Mouse (Mus musculus) heart, embryonic 11.5 days (tissue): ENCODE data around the gene Lmo7. TPM values are rescaled to one million over a fixed set of nuclear protein-coding genes. Genes with fewer than 3 reads are reported as not detected.

Source experiments
- ATAC-seq: fragments of 200-750 bp; cut with Nextera tagmentation; replicated peaks from 2 replicates; pipeline ENCODE4 v1.8.0; 2017; ENCODE audit warnings: moderate library complexity; ENCODE audit not compliant: insufficient number of reproducible peaks, low FRiP score, low TSS enrichment
- H3K27ac ChIP-seq: fragments of 300-500 bp; sonication (generic); 2 replicates; pipeline ENCODE4 v1.5.1; 2014; ENCODE audit warnings: mild to moderate bottlenecking, low read depth, low read length
- H3K27me3 ChIP-seq: fragments of 300-500 bp; sonication (generic); 2 replicates; pipeline ENCODE4 v1.6.1; 2014; ENCODE audit warnings: mild to moderate bottlenecking, low read length, mixed read lengths; ENCODE audit not compliant: control insufficient read depth, insufficient read depth
- H3K36me3 ChIP-seq: fragments of 300-500 bp; sonication (generic); 2 replicates; pipeline ENCODE4 v1.6.1; 2014; ENCODE audit warnings: mild to moderate bottlenecking, low read length, moderate library complexity, mixed read lengths; ENCODE audit not compliant: control insufficient read depth, insufficient read depth
- H3K4me1 ChIP-seq: fragments of 300-500 bp; sonication (generic); 2 replicates; pipeline ENCODE4 v1.6.1; 2014; ENCODE audit warnings: low read length; ENCODE audit not compliant: control insufficient read depth, insufficient read depth
- H3K4me2 ChIP-seq: fragments of 300-500 bp; sonication (generic); 2 replicates; pipeline ENCODE4 v1.6.1; 2014; ENCODE audit warnings: mild to moderate bottlenecking, moderate library complexity
- H3K4me3 ChIP-seq: fragments of 300-500 bp; sonication (generic); 2 replicates; pipeline ENCODE4 v1.5.1; 2014; ENCODE audit warnings: low read depth, low read length
- H3K9ac ChIP-seq: fragments of 300-500 bp; sonication (generic); 2 replicates; pipeline ENCODE4 v1.6.1; 2014; ENCODE audit warnings: mild to moderate bottlenecking, low read depth, low read length, moderate library complexity
- H3K9me3 ChIP-seq: fragments of 300-500 bp; sonication (generic); replicated peaks from 2 replicates; pipeline ENCODE4 v1.6.1; 2016; ENCODE audit warnings: low read length; ENCODE audit not compliant: control insufficient read depth
- WGBS: fragments of 180-500 bp; shearing (Covaris S2); extraction: QIAGEN DNeasy Blood & Tissue Kit; methylation state at CpG from one replicate; pipeline ENCODE4 v1.1.7; 2014; ENCODE audit not compliant: insufficient replicate concordance; 5-methylcytosine and 5-hydroxymethylcytosine counted together
- polyA plus RNA-seq: library from polyadenylated mRNA; unstranded; fragments of >200 nt; fragmentation: Nextera tagmentation; extraction: Ambion mirVana; gene quantifications from 2 replicates; pipeline ENCODE4 v1.2.1, GENCODE M21; 2014

Gene Lmo7
- polyA plus RNA-seq, 1 experiment from 2014 or later = 126 TPM

DNA sequence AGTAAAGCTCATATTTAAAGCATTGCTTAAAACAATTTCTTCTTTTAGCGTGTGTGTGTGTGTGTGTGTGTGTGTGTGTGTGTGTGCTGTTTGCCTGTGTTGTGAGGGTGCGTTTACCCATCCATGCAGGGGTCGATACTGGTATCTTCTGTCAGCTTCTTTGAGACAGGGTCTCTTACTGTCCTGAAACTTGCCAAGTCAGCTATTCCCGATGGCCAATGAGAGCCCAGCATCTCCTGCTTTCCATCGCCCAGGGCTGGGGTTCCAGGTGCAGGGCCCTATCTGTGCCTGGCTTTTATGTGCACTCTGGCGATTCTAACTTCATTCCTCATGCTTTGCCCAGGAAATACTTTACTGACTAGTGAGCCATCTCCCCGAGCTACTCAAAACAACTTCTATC, 114.7 kb downstream of the Lmo7 start:
- H3K4me2 ChIP-seq = no peak overlapping the region
- no peaks in the 10 kb centered on the region for H3K27me3 ChIP-seq
- 59% methylated on average over 7 of the region's 7 CpGs for WGBS
- H3K36me3 ChIP-seq = no peaks in the 10 kb centered on the region
- no peak for ATAC-seq
- no peak overlapping the region for H3K27ac ChIP-seq
- no peak overlapping the region for H3K9ac ChIP-seq
- H3K4me1 ChIP-seq = peaks cover 25% of the 10 kb centered on the region
- H3K4me3 ChIP-seq = no peak overlapping the region
- no peaks in the 10 kb centered on the region for H3K9me3 ChIP-seq

DNA sequence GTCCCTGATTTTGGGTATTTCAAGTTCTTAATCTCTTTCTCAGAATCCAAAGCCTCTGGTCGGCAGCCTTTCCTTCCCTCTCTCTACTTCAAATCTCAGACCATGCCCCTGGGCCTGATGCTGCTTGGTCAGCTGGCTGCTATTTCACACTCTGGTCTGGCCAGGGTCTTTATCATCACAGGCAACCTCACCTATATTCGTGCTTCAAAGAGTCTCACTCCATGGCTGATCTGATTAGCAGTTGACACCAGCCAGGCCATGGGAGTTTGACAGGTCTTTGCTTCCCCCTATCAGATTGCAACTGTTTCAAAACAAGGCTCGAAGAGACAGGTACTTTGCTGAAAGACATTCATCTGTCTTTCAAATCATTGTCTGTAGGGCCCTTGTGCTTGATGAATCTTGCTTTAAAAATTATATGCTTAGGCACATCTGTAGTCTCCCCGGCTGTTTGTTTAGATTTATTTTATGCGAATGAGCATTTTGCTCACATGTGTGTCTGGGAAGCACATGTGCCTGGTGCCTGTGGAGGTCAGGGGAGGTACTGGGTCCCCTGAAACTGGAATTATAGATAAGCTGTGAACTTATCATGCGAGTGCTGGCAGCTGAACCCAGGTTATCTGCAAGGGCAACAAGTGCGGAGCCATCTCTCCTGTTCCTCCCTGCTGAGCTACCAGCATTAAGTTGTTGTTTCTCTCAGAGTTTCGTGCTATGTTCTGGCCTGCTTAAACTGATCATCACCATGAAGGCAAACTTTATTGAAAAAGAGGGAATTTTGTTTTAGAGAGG, 116.5 kb downstream of the Lmo7 start:
- no peak for ATAC-seq
- Histone ChIP-seq H3K27me3 (no peaks in the 10 kb centered on the region), H3K4me2 (0 out of 2 replicates have a peak overlapping the region, but pooled peaks have one; percentile 1), H3K4me3 (no peak overlapping the region), H3K9ac (no peak overlapping the region), H3K4me1 (peaks cover 25% of the 10 kb centered on the region), H3K36me3 (no peaks in the 10 kb centered on the region), H3K9me3 (0 out of 2 replicates have a peak, but pooled peaks cover under 1% of the 10 kb centered on the region), H3K27ac (peak overlapping the region; percentile 70)
- 27% methylated on average over 8 of the region's 8 CpGs for WGBS

DNA sequence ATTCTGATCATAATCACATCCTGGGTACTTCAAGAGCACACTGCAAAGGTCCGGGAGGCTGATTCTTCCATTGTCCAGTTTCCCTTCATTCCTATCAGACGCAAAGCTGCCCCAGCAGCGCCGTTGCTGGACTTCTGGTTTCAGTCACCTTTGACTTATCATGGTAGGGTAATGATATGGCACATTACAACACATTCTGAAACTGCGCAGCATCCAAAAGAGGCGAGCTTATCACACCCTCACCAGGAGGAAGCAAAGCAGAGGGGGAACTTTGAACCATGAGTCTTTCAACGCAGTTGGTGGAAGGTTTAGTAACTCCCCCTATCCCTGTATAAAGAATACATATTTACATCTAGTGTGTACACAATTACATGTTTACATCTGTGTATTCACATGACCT, 117.8 kb downstream of the Lmo7 start:
- Histone ChIP-seq H3K27ac (no peak overlapping the region), H3K4me2 (no peak overlapping the region), H3K9ac (no peak overlapping the region), H3K36me3 (no peaks in the 10 kb centered on the region), H3K4me3 (no peak overlapping the region), H3K27me3 (no peaks in the 10 kb centered on the region), H3K4me1 (peaks cover 29% of the 10 kb centered on the region), H3K9me3 (0 out of 2 replicates have a peak, but pooled peaks cover 3% of the 10 kb centered on the region)
- no peak for ATAC-seq
- WGBS = 15% methylated on average over 7 of the region's 7 CpGs

DNA sequence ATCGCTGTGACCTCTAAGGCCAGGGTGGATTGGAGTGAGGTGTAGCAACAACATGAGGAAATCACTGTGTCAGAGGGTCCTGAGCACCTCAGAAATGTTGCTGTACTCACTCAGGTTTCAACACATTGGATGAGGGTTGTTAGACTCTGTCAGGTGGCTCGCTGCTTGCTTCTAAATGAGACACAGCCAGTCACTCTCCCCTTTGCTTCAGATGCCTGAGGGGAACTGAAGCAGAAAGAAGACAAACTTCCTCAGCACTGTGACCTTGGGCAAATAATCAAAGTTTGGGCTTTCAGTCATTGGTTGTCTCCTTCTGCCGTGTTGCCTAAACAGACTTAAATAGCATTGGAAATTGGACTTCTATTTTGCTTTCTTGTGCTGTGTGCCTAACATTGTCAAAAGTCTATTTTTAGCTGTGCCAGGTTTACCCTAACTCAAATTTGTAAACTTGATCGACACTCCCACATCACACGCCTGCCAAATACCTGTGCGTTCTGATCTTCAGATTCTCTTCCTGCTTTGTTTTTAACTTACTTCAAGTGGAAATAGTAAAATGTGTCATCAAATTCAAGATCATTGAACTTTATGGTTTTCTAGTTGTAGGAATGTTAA, 122.9 kb downstream of the Lmo7 start:
- 0 out of 2 replicates have a peak, but pooled peaks cover 3% of the 10 kb centered on the region for H3K9me3 ChIP-seq
- H3K27me3 ChIP-seq = no peaks in the 10 kb centered on the region
- H3K4me1 ChIP-seq = peaks cover 14% of the 10 kb centered on the region
- H3K27ac ChIP-seq = peak overlapping the region; percentile 57; the same call in 1 of the 2 replicates
- whole genome bisulfite sequencing = 65% methylated on average over 6 of the region's 6 CpGs
- no peaks in the 10 kb centered on the region for H3K36me3 ChIP-seq
- H3K4me3 ChIP-seq = no peak overlapping the region
- no peak overlapping the region for H3K9ac ChIP-seq
- ATAC-seq = no peak
- H3K4me2 ChIP-seq = no peak overlapping the region

DNA sequence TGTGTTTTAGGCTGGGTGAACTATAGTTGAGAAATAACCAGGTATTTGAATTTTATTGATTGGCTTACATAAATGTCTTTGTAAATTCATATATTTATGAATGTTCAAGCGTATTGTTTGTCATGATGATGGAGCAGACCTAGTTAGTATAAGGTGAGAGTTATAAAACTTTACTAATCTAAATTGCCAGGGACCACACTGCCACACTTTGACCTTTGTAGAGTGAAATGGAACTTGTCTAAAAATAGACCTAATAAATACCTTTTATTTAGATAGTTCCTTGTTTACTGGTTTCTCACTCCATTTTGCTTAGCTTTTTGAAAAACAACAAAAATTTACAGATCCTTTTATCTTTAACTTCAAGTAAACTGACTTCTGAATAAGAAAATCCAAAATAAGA, 123.5 kb downstream of the Lmo7 start:
- WGBS = 82% methylated on average over 1 of the region's 1 CpGs
- H3K4me3 ChIP-seq = no peak overlapping the region

DNA sequence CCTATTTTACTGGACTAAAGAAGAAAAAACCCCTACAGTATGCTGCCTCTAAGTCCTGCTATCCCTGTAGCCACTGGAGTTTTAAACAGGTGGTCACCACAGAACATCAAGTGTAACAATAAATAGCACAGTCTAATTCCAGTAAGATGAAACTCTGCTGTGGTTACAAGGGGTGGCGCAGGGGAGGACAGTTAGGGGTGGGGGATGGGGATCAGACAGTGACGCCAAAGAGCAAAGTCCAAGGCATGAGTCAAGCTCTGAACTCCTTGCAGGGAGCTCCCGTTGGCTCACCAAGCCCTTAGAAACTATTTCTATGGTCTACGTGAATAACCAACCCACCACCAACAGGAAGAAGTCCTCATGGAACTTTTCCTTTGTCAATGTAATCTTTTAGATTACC, 124.0 kb downstream of the Lmo7 start:
- Histone ChIP-seq H3K4me2 (no peak overlapping the region), H3K9ac (no peak overlapping the region), H3K4me3 (no peak overlapping the region), H3K9me3 (0 out of 2 replicates have a peak, but pooled peaks cover 3% of the 10 kb centered on the region), H3K27ac (no peak overlapping the region), H3K4me1 (peaks cover 10% of the 10 kb centered on the region), H3K36me3 (no peaks in the 10 kb centered on the region), H3K27me3 (no peaks in the 10 kb centered on the region)
- 32% methylated on average over 4 of the region's 4 CpGs for WGBS
- no peak for ATAC-seq

More for the DNA sequence above, 123.5 kb downstream of the Lmo7 start:
- Histone ChIP-seq H3K9ac (no peak overlapping the region), H3K27ac (no peak overlapping the region), H3K4me2 (no peak overlapping the region), H3K27me3 (no peaks in the 10 kb centered on the region), H3K4me1 (peaks cover 10% of the 10 kb centered on the region), H3K9me3 (0 out of 2 replicates have a peak, but pooled peaks cover 3% of the 10 kb centered on the region), H3K36me3 (no peaks in the 10 kb centered on the region)
- no peak for ATAC-seq

DNA sequence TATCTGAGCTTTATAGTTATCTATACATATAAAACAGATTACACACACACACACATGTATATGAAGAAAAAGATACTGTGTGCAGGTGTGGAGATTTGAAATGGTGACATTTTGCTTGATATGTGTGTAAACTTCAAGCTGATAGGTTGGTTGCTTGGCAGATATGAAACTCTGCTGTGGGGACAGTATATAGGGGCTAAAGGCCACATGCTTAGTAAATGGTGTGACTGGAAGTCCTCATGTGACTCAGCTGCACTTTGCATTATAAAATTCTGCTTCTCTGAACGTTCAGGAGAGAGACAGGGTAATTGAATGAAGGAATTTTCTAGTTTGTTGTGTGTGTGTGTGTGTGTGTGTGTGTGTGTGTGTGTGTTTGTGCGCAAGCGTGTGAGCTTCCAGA, 124.5 kb downstream of the Lmo7 start:
- ATAC-seq = no peak
- H3K9ac ChIP-seq = no peak overlapping the region
- no peaks in the 10 kb centered on the region for H3K27me3 ChIP-seq
- H3K4me3 ChIP-seq = no peak overlapping the region
- peaks cover 10% of the 10 kb centered on the region for H3K4me1 ChIP-seq
- no peak overlapping the region for H3K27ac ChIP-seq
- 0 out of 2 replicates have a peak, but pooled peaks cover 3% of the 10 kb centered on the region for H3K9me3 ChIP-seq
- H3K36me3 ChIP-seq = no peaks in the 10 kb centered on the region
- 76% methylated on average over 3 of the region's 3 CpGs for WGBS
- no peak overlapping the region for H3K4me2 ChIP-seq

DNA sequence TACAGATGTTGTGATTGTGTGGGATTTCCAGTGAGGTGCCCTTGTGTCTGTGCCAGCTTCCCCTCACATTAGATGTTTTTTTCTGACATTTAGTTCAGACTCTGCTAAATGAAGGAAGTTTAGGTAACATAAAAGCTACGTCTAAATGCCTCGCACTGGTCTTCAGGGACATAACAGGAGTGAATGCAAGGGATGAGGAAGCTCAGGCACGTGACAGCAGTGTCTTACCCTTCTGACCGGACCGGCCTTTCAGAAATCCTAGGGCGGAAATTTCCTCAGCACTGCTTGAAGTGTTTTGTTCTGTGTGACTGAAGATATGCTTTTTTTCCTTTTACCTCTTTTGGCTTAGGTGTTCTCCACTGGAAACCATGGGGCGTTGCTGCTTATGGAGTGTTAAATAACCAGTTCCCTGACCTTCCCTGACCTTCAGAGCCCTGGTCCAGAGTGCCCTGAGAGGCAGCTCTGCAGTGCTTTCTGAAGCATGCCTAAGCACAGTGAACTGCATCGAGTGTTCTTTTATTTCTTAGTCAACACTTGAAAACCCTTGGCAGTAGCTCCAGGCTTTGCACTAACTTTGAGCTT, 129.6 kb downstream of the Lmo7 start:
- no peaks in the 10 kb centered on the region for H3K36me3 ChIP-seq
- no peak overlapping the region for H3K9ac ChIP-seq
- H3K4me3 ChIP-seq = no peak overlapping the region
- peaks cover 3% of the 10 kb centered on the region; the same call in 1 of the 2 replicates for H3K4me1 ChIP-seq
- H3K9me3 ChIP-seq = no peaks in the 10 kb centered on the region
- WGBS = 60% methylated on average over 8 of the region's 8 CpGs
- H3K27ac ChIP-seq = no peak overlapping the region
- no peak for ATAC-seq
- H3K27me3 ChIP-seq = no peaks in the 10 kb centered on the region
- no peak overlapping the region for H3K4me2 ChIP-seq
